Mouse (Mus musculus) gastrocnemius, postnatal 14 days (tissue): Measurements from ENCODE around the gene Ksr1. TPM values are rescaled to one million over a fixed set of nuclear protein-coding genes. Genes with fewer than 3 reads are reported as not detected.

Experiments
- DNase-seq: peaks from one replicate; pipeline ENCODE4 v3.0.0; 2021; ENCODE audit warnings: mixed read lengths
- intact Hi-C: fragments of 180-260 bp; cut with DNase I; formaldehyde crosslinking; loops from one replicate; pipeline ENCODE4 v1.15.1; 2025; ENCODE audit warnings: low total_unique reads
- total RNA-seq, 2 experiments: library from RNA; stranded (reverse); gene quantifications; 2 replicates each; pipeline ENCODE4 v1.2.3; 2021

Ksr1 gene
- total RNA-seq, 2 experiments from 2014 or later = 62.2 to 73.3 TPM

- peak; percentile 68 for DNase-seq
Measured at GRCm38 (mm10) chr11:78973381-78974150, 172.6 kb downstream of the Ksr1 start.

GRCm38 (mm10) chr11:78972811-78973351, 173.3 kb downstream of the Ksr1 start:
- intact Hi-C loops = no loop called here
- no peak for DNase-seq

More at GRCm38 (mm10) chr11:78973381-78974150, 172.6 kb downstream of the Ksr1 start:
- intact Hi-C loops = no loop called here

GRCm38 (mm10) chr11:78972328-78972727, 173.9 kb downstream of the Ksr1 start:
- intact Hi-C loops = no loop called here
- no peak for DNase-seq

GRCm38 (mm10) chr11:78971746-78972145, 174.5 kb downstream of the Ksr1 start:
- intact Hi-C loops = no loop called here
- DNase-seq = no peak

- no peak for DNase-seq
- intact Hi-C loops = no loop called here
Measured at GRCm38 (mm10) chr11:78971096-78971495, 175.1 kb downstream of the Ksr1 start.

- intact Hi-C loops = loop anchor here (5.0 kb wide), 2 partner anchors 49 to 244 kb away; no protein-coding TSS in a partner anchor
- DNase-seq = peak; percentile 3
Measured at GRCm38 (mm10) chr11:78968121-78968520, 178.1 kb downstream of the Ksr1 start.

GRCm38 (mm10) chr11:78967371-78967770, 178.8 kb downstream of the Ksr1 start:
- intact Hi-C loops = loop anchor here (5.0 kb wide), 2 partner anchors 50 to 245 kb away; no protein-coding TSS in a partner anchor
- peak; percentile 59 for DNase-seq

Other genes starting within 250 kb of the Ksr1 start
- gene Nos2, start 225.6 kb downstream of the Ksr1 start, total RNA-seq = 1 to 10 TPM; 3.6 to 4.7 TPM
- gene Lgals9, start 161.5 kb downstream of the Ksr1 start, total RNA-seq = 10 to 100 TPM; 18.7 to 19.8 TPM
- gene Wsb1, start 108.3 kb upstream of the Ksr1 start, total RNA-seq = 10 to 100 TPM; 16.5 to 19.1 TPM
- not detected for gene Gm9964, start 150.5 kb upstream of the Ksr1 start, total RNA-seq
- gene Nf1, start 193.3 kb upstream of the Ksr1 start, total RNA-seq = 10 to 100 TPM; 21.4 to 22.4 TPM